Mouse (Mus musculus): ENCODE results near the gene Pak3.

The Pak3 gene

GRCm38 (mm10) chrX:143618734-143619133 is 100.3 kb downstream of the Pak3 start:
- Histone ChIP-seq H3K36me3 (ENCODE audit: control insufficient read depth, insufficient read depth, low read length, poor library complexity, severe bottlenecking) (no peaks in the 10 kb centered on the region), H3K27me3 (ENCODE audit: control insufficient read depth, insufficient read depth, low read length, poor library complexity, severe bottlenecking) (no peaks in the 10 kb centered on the region)
- no peak for DNase-seq (ENCODE audit: low read depth, low spot score)

- H3K27me3 ChIP-seq (ENCODE audit: control insufficient read depth, insufficient read depth, low read length, poor library complexity, severe bottlenecking): no peaks in the 10 kb centered on the region
- no peaks in the 10 kb centered on the region for H3K36me3 ChIP-seq (ENCODE audit: control insufficient read depth, insufficient read depth, low read length, poor library complexity, severe bottlenecking)
- no peak for DNase-seq (ENCODE audit: low read depth, low spot score)
These were observed 109.4 kb downstream of the Pak3 start for GRCm38 (mm10) chrX:143627767-143628166.

- DNase-seq (ENCODE audit: low read depth, low spot score): no peak
- Histone ChIP-seq H3K36me3 (ENCODE audit: control insufficient read depth, insufficient read depth, low read length, poor library complexity, severe bottlenecking) (no peaks in the 10 kb centered on the region), H3K27me3 (ENCODE audit: control insufficient read depth, insufficient read depth, low read length, poor library complexity, severe bottlenecking) (no peaks in the 10 kb centered on the region)
These were observed 125.5 kb downstream of the Pak3 start for GRCm38 (mm10) chrX:143643936-143644335.

DNA sequence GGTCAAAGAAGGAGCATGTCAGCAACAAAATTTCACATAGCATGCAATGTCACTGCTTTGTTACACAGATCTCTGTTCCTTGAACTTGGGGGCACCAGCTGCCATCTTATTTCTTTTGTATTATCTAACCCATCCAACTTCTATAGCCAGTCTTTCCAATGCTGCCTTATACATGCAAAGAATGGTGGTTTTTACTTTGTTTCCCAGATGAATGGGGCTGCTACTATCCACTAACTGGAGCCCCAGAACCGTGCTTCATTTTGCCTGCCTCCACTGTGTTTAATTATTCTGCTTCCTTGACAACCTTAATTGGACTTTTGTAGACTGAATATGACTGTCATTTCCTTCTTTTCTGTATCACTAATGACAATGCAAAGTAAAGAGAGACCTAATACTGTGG is 126.4 kb downstream of the Pak3 start:
- Histone ChIP-seq H3K27me3 (ENCODE audit: control insufficient read depth, insufficient read depth, low read length, poor library complexity, severe bottlenecking) (no peaks in the 10 kb centered on the region), H3K36me3 (ENCODE audit: control insufficient read depth, insufficient read depth, low read length, poor library complexity, severe bottlenecking) (no peaks in the 10 kb centered on the region)
- DNase-seq (ENCODE audit: low read depth, low spot score): no peak

DNA sequence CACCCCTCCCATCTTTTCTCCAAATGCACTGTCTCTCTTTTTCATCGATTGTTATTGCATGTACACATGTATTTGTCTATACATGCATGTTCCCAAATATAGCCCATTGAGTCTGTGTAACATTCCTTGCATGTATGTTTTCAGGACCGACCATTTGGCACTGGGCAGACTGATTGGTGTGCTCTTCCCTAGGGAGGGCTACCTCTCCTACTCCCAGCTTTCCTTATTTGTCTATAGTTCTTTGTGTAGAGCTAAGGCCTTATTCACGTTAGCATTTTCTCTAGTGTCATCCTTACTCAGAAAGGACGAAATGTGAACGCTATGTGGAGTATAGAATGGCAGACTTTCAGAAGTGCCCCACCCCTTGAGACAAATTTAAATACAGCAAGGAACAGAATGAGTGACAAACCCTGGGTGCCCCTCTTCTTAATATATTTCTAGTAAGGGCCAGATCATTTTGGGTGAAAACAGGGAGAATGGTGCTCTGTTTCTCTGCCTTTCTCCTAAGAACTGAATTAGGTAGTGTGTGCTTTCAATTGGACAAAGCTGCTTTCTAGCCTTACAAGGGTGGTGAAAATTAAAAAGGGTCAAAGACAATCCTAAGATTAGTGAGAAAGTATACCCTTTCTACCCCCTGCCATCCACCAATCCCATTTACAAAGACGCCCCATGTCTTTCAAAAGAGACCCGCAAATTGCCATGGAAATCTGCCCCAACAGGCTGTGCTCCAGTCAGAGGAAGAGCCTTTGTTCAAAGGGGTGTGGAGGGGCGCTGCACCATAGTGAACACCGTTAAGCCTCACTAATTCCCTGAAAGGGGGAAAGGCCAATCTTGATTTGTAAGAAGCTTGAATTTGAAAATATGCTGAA is 136.2 kb downstream of the Pak3 start:
- no peaks in the 10 kb centered on the region for H3K36me3 ChIP-seq (ENCODE audit: control insufficient read depth, insufficient read depth, low read length, poor library complexity, severe bottlenecking)
- no peaks in the 10 kb centered on the region for H3K27me3 ChIP-seq (ENCODE audit: control insufficient read depth, insufficient read depth, low read length, poor library complexity, severe bottlenecking)
- no peak for DNase-seq (ENCODE audit: low read depth, low spot score)

DNA sequence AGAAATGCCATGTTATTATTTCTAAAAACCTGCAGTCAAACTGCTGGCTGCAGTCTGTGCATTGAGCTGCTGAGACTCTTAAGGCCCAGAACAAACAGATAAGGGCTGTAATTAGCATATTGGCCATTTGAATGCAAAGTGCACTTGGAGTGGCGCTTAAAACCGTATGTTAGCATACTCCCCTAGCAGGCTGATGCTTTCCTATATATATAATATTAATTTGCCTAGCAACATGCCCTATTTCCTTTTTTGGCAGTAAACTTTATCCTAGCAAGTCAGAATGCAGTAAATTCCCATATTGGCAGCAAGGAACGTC is 136.7 kb downstream of the Pak3 start:
- no peak for DNase-seq (ENCODE audit: low read depth, low spot score)
- no peaks in the 10 kb centered on the region for H3K27me3 ChIP-seq (ENCODE audit: control insufficient read depth, insufficient read depth, low read length, poor library complexity, severe bottlenecking)
- H3K36me3 ChIP-seq (ENCODE audit: control insufficient read depth, insufficient read depth, low read length, poor library complexity, severe bottlenecking): no peaks in the 10 kb centered on the region

- H3K36me3 ChIP-seq (ENCODE audit: control insufficient read depth, insufficient read depth, low read length, poor library complexity, severe bottlenecking): no peaks in the 10 kb centered on the region
- no peaks in the 10 kb centered on the region for H3K27me3 ChIP-seq (ENCODE audit: control insufficient read depth, insufficient read depth, low read length, poor library complexity, severe bottlenecking)
- DNase-seq (ENCODE audit: low read depth, low spot score): no peak
These were observed 146.1 kb downstream of the Pak3 start for GRCm38 (mm10) chrX:143664221-143665150.

DNA sequence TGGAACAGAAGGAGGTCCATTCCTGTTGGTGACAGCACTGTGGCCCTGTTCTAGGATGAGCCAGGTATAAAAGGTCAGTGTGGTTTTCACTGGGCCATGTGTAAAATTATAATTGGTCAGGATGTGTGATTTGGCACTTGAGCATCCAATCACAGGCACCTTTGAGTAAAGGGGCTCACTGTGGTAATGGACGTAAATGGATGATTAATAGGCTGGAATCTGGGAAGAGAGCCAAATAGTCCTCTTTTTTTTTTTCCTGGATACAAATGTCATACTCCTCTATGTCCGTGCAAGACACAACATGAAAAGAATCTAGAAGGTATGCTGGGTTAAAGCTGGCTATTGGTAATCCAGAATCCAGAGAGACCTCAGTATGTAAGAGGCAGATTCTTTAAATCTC is 147.4 kb downstream of the Pak3 start:
- Histone ChIP-seq H3K27me3 (ENCODE audit: control insufficient read depth, insufficient read depth, low read length, poor library complexity, severe bottlenecking) (no peaks in the 10 kb centered on the region), H3K36me3 (ENCODE audit: control insufficient read depth, insufficient read depth, low read length, poor library complexity, severe bottlenecking) (no peaks in the 10 kb centered on the region)
- DNase-seq (ENCODE audit: low read depth, low spot score): no peak

DNA sequence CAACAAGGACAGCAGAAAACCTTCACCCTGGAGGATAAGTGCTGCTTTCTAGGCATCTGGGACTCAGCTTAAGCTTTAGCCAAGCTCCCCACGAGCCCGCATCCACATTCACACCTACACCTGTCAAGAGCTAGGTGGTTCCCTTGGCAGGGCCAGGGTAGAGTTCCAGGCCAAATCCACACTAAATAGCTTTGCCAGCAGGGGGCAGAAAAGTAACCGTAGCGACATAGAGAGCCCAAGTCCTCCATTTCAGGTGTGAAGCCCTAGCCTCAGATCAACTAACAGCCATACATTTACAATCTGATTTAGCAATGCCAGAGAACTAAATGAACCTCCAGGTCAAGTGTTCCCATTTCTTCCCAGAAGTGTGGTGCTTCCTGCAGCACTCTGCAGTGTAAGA is 148.6 kb downstream of the Pak3 start:
- H3K36me3 ChIP-seq (ENCODE audit: control insufficient read depth, insufficient read depth, low read length, poor library complexity, severe bottlenecking): no peaks in the 10 kb centered on the region
- no peaks in the 10 kb centered on the region for H3K27me3 ChIP-seq (ENCODE audit: control insufficient read depth, insufficient read depth, low read length, poor library complexity, severe bottlenecking)
- no peak for DNase-seq (ENCODE audit: low read depth, low spot score)

DNA sequence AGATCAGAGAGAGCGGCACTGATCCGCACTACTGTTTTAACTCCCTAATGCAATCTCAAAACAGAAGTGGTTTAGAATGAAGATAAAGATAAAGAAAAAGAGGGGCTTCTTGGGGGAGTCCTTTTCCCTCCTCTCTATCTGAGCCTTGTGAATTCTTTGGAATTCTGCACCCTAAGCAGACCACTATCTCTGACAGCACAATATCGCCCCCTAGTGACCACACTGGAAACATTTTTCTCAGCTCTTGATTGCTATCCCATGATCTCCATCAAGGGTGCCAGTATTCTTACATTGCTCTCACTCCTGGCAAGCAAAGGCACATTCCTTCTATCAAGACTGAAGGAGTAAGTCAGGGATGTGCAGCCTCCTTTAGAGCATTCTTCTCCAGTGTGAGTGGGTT is 149.9 kb downstream of the Pak3 start:
- Histone ChIP-seq H3K36me3 (ENCODE audit: control insufficient read depth, insufficient read depth, low read length, poor library complexity, severe bottlenecking) (no peaks in the 10 kb centered on the region), H3K27me3 (ENCODE audit: control insufficient read depth, insufficient read depth, low read length, poor library complexity, severe bottlenecking) (no peaks in the 10 kb centered on the region)
- no peak for DNase-seq (ENCODE audit: low read depth, low spot score)

DNA sequence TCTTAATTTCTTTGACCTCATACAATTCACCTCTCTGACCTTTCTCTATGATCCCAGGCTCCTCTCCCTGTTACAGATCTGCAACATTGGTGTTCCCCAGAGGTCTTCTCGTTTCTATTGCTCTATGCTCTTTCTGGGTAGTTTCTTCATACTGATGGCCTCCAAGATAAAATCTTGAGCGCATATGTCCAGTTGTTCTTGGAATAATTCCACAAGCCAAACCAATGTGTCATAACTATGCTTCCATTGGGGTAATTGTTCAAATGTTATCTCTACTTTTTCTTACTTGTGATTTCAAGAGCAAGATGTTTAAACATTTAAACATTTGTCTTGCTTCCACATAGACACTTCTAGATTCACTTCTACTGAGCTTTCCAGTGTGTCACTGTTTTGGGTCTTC is 160.2 kb downstream of the Pak3 start:
- Histone ChIP-seq H3K27me3 (ENCODE audit: control insufficient read depth, insufficient read depth, low read length, poor library complexity, severe bottlenecking) (no peaks in the 10 kb centered on the region), H3K36me3 (ENCODE audit: control insufficient read depth, insufficient read depth, low read length, poor library complexity, severe bottlenecking) (no peaks in the 10 kb centered on the region)
- no peak for DNase-seq (ENCODE audit: low read depth, low spot score)

DNA sequence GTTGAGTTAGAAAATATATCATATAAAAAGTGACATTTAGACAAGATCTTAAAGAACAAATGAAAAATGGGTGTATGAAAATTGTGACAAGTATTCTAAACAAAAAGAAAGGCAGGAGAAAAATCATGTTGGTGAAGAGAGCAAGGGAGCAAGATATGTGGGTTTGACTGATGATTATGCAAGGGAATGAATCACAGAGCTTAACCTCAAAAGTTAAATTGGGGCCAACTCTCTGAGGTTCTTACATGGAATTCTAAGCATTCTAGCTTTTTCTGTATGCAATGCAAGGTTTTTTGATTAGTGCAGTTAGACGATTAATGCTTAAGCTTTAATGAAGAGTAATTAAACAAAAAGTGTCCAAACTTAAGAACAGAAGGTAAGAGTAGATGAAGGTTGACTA is 203.9 kb downstream of the Pak3 start:
- H3K27me3 ChIP-seq (ENCODE audit: control insufficient read depth, insufficient read depth, low read length, poor library complexity, severe bottlenecking): no peaks in the 10 kb centered on the region
- DNase-seq (ENCODE audit: low read depth, low spot score): no peak
- H3K36me3 ChIP-seq (ENCODE audit: control insufficient read depth, insufficient read depth, low read length, poor library complexity, severe bottlenecking): no peaks in the 10 kb centered on the region

DNA sequence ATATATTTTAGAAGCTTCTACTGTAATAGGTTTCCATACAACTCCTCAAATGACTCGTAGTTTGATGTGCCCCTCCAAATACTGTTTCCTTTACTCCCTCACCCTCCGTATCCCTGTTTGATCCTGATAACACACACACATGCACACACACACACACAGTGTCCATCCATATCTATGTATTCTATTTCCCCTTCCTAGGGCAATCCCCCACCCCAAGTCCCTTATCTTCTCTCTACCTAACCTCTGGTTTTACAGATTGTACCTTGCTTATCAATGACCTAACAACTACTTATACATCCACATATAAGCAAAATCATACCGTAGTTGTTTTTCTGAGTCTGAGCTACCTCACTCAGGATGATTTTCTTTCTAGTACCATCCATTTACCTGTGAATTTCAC is 207.0 kb downstream of the Pak3 start:
- Histone ChIP-seq H3K27me3 (ENCODE audit: control insufficient read depth, insufficient read depth, low read length, poor library complexity, severe bottlenecking) (no peaks in the 10 kb centered on the region), H3K36me3 (ENCODE audit: control insufficient read depth, insufficient read depth, low read length, poor library complexity, severe bottlenecking) (no peaks in the 10 kb centered on the region)
- DNase-seq (ENCODE audit: low read depth, low spot score): no peak

DNA sequence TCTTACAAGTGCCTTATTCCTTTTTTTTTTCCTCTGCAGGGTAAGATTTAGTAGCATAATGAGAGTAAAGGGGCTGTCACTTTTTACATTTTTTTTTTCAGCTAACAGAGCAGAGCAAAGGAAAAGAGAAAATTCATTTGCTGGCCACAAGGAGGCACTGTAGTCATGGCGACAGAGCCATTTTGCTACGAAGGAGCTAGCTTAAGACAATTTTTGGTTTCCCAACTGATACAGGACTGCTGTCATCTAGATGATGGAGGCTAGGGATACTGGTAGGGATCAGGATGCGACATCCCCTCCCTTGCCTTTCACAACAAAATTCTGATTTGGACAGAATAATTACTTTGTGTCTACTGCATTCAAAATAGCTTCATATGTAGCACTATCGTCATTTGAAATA is 217.6 kb downstream of the Pak3 start:
- DNase-seq (ENCODE audit: low read depth, low spot score): peak; percentile 0
- Histone ChIP-seq H3K36me3 (ENCODE audit: control insufficient read depth, insufficient read depth, low read length, poor library complexity, severe bottlenecking) (no peaks in the 10 kb centered on the region), H3K27me3 (ENCODE audit: control insufficient read depth, insufficient read depth, low read length, poor library complexity, severe bottlenecking) (no peaks in the 10 kb centered on the region)

DNA sequence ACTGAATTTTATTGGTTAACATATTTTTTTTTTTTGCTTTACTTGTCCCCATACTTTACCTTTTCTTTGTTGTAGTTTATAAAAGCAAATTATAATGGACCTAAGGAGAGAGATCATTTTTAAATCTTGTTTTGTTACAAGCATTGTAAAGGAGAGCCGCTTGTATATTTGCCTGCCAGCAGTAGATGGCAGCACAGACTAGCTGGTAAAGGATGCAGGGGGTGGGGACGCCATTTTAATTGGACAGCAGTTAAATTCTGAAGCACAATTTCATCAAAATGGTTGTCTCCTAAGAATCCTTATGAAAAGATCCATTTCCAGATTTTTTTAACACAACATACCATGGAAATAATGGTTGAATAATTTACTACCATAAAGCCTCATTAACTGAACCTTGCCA is 220.8 kb downstream of the Pak3 start:
- Histone ChIP-seq H3K36me3 (ENCODE audit: control insufficient read depth, insufficient read depth, low read length, poor library complexity, severe bottlenecking) (no peaks in the 10 kb centered on the region), H3K27me3 (ENCODE audit: control insufficient read depth, insufficient read depth, low read length, poor library complexity, severe bottlenecking) (no peaks in the 10 kb centered on the region)
- no peak for DNase-seq (ENCODE audit: low read depth, low spot score)
